8 mouse cellular contexts compared by ENCODE assay signal in genomic region chr19:55100227-55101140, GRCm38 (mm10). TPM values are rescaled to one million over a fixed set of nuclear protein-coding genes. Genes with fewer than 3 reads are reported as not detected.
DNase-seq lines count a peak whose midpoint lies in the region; ATAC-seq and TF ChIP-seq lines count a peak whose summit lies in the region.

No protein-coding gene starts in this region.

- peak overlapping the region; percentile 94 for H3K9ac ChIP-seq in kidney, embryonic 16.5 days (replicated peaks; ENCODE audit: low read length)
- H3K9ac ChIP-seq in embryonic facial prominence, embryonic 13.5 days: peak overlapping the region; percentile 94
- peak overlapping the region; percentile 88; the same call in 1 of the 2 replicates for H3K9ac ChIP-seq in intestine, postnatal 0 days (ENCODE audit: low read depth, low read length)
- peak overlapping the region; percentile 90 for H3K9ac ChIP-seq in neural tube, embryonic 12.5 days

- H3K9me3 ChIP-seq in kidney, embryonic 16.5 days (ENCODE audit: low read length): no peaks in the 10 kb centered on the region
- no peaks in the 10 kb centered on the region for H3K9me3 ChIP-seq in embryonic facial prominence, embryonic 13.5 days
- no peaks in the 10 kb centered on the region for H3K9me3 ChIP-seq in intestine, postnatal 0 days (ENCODE audit: control insufficient read depth)
- H3K9me3 ChIP-seq in neural tube, embryonic 12.5 days: no peaks in the 10 kb centered on the region

- DNase-seq in kidney, adult 8-10 months: no peak
- DNase-seq in frontal cortex, adult 2 months (ENCODE audit: extremely low spot score in 1 of 2, low spot score in 1 of 2): no peak
- DNase-seq in urinary bladder, adult 18-20 months (ENCODE audit: low spot score in 2 of 2): no peak
- DNase-seq in gastrocnemius, postnatal 36 days: no peak

- H3K4me3 ChIP-seq in kidney, embryonic 16.5 days (ENCODE audit: low read length): peak overlapping the region; percentile 89
- H3K4me3 ChIP-seq in embryonic facial prominence, embryonic 13.5 days: peak overlapping the region; percentile 97
- H3K4me3 ChIP-seq in intestine, postnatal 0 days (ENCODE audit: low read depth, low read length): peak overlapping the region; percentile 94
- H3K4me3 ChIP-seq in neural tube, embryonic 12.5 days: peak overlapping the region; percentile 95

- H3K27me3 ChIP-seq in kidney, embryonic 16.5 days (ENCODE audit: insufficient read depth, low read length): no peaks in the 10 kb centered on the region
- H3K27me3 ChIP-seq in embryonic facial prominence, embryonic 13.5 days: no peaks in the 10 kb centered on the region
- H3K27me3 ChIP-seq in intestine, postnatal 0 days (replicated peaks; ENCODE audit: control insufficient read depth, insufficient read depth, low read length): no peaks in the 10 kb centered on the region
- H3K27me3 ChIP-seq in neural tube, embryonic 12.5 days (replicated peaks): no peaks in the 10 kb centered on the region

- no peaks in the 10 kb centered on the region for H3K36me3 ChIP-seq in kidney, embryonic 16.5 days (ENCODE audit: insufficient read depth, low read length)
- H3K36me3 ChIP-seq in embryonic facial prominence, embryonic 13.5 days: peaks cover 11% of the 10 kb centered on the region
- H3K36me3 ChIP-seq in intestine, postnatal 0 days (ENCODE audit: control insufficient read depth, insufficient read depth): peaks cover 6% of the 10 kb centered on the region; the same call in 1 of the 2 replicates
- H3K36me3 ChIP-seq in neural tube, embryonic 12.5 days: peaks cover 8% of the 10 kb centered on the region

- no peak overlapping the region for H3K27ac ChIP-seq in kidney, embryonic 16.5 days (ENCODE audit: low read length)
- no peak overlapping the region for H3K27ac ChIP-seq in embryonic facial prominence, embryonic 13.5 days
- no peak overlapping the region for H3K27ac ChIP-seq in intestine, postnatal 0 days (ENCODE audit: low read depth, low read length)
- no peak overlapping the region for H3K27ac ChIP-seq in neural tube, embryonic 12.5 days

- 76% methylated on average over 2 of the region's 2 CpGs for WGBS in kidney, embryonic 16.5 days
- WGBS in embryonic facial prominence, embryonic 13.5 days: 62% methylated on average over 2 of the region's 2 CpGs
- WGBS in intestine, postnatal 0 days: 32% methylated on average over 2 of the region's 2 CpGs
- 71% methylated on average over 2 of the region's 2 CpGs for WGBS in neural tube, embryonic 12.5 days

- TF ChIP-seq CTCF in intestine, postnatal 0 days (IDR thresholded peaks at IDR 0.05; ENCODE audit: low read depth): no peak

- H3K4me1 ChIP-seq in kidney, embryonic 16.5 days (ENCODE audit: insufficient read depth, low read length): peaks cover 24% of the 10 kb centered on the region
- H3K4me1 ChIP-seq in embryonic facial prominence, embryonic 13.5 days: peaks cover 18% of the 10 kb centered on the region
- peaks cover 10% of the 10 kb centered on the region; the same call in 1 of the 2 replicates for H3K4me1 ChIP-seq in intestine, postnatal 0 days (replicated peaks; ENCODE audit: control insufficient read depth, insufficient read depth, low read length)
- H3K4me1 ChIP-seq in neural tube, embryonic 12.5 days: peaks cover 17% of the 10 kb centered on the region

- intact Hi-C loops in gastrocnemius, postnatal 36 days (cut with DNase I): no loop called here

- H3K4me2 ChIP-seq in kidney, embryonic 16.5 days (replicated peaks; ENCODE audit: low read depth, low read length): peak overlapping the region; percentile 98
- H3K4me2 ChIP-seq in embryonic facial prominence, embryonic 13.5 days: peak overlapping the region; percentile 95
- H3K4me2 ChIP-seq in intestine, postnatal 0 days (replicated peaks; ENCODE audit: low read depth): peak overlapping the region; percentile 97
- peak overlapping the region; percentile 98 for H3K4me2 ChIP-seq in neural tube, embryonic 12.5 days (replicated peaks)

- ATAC-seq in kidney, embryonic 16.5 days (ENCODE audit: low FRiP score, low TSS enrichment): no peak
- ATAC-seq in embryonic facial prominence, embryonic 13.5 days (ENCODE audit: insufficient number of reproducible peaks, insufficient read depth, low FRiP score, low TSS enrichment, low read depth): no peak
- no peak for ATAC-seq in intestine, postnatal 0 days
- no peak for ATAC-seq in neural tube, embryonic 12.5 days (ENCODE audit: low FRiP score, low read depth)

RNA-seq across cellular contexts. Expression of gene Gpam, which starts 26.6 kb away (rescaled TPM):
- polyA plus RNA-seq in kidney, embryonic 16.5 days (2015; fragmentation: Nextera tagmentation; extraction: Ambion mirVana): 20.1 and 20.6 TPM in 2 replicates
- 14.0 and 14.3 TPM in 2 replicates for polyA plus RNA-seq in embryonic facial prominence, embryonic 13.5 days (2015; fragmentation: Nextera tagmentation; extraction: Ambion mirVana)
- polyA plus RNA-seq in intestine, postnatal 0 days (2015; fragmentation: Nextera tagmentation; extraction: Ambion mirVana): 6.3 and 6.6 TPM in 2 replicates
- 19.6 and 21.0 TPM in 2 replicates for polyA plus RNA-seq in neural tube, embryonic 12.5 days (2016; fragmentation: Nextera tagmentation; extraction: Ambion mirVana)
- 38.3 and 46.9 TPM in 2 replicates for polyA plus RNA-seq in frontal cortex, adult 2 months (2012; rRNA removed)
- total RNA-seq in gastrocnemius, postnatal 36 days (2021): 100 to 1,000 TPM in 1 of 2 experiments, 10 to 100 TPM in 1; 89.3 to 133 TPM
